Mouse (Mus musculus): ENCODE results near the gene Twist2.

Gene Twist2

DNA sequence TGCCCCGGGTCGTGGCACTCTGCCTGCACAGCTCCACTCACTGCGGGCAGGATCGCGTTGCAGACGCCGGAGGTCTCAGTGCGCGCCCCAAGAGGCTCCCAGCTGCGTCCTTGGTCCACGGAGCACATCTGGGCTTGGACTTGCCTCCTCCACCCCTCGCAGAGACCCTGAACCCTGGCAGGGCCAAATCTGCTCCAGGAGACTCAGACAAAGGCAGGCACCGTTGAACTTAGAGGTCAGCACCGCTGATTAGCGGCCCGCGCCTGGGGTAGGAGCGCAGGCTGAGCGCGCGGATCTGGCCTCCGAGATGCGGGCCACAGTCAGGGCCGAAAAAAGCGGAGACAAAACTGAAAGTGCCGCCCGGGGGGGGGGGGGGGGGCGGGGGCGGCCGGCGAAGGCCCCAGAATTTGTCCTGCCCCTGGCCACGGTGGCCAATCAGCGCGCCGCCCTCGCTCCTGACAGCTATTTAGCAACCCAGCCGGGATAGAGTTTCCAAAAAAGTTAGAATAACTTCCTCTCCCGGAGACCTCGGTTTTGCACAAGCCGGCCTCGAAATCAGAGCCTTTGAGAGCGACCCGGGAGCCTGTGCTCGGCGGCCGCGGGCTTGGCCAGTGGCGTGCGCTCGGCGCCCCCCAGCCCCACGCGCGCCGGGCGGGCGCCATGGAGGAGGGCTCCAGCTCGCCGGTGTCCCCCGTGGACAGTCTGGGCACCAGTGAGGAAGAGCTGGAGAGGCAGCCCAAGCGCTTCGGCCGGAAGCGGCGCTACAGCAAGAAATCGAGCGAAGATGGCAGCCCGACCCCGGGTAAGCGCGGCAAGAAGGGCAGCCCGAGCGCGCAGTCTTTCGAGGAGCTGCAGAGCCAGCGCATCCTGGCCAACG is at the start of gene Twist2:
TSS of gene Twist2 (plus strand) at position 495 of the 877 bp plus-strand sequence.
- DNase-seq (ENCODE audit: low read depth, low spot score) = no peak

DNA sequence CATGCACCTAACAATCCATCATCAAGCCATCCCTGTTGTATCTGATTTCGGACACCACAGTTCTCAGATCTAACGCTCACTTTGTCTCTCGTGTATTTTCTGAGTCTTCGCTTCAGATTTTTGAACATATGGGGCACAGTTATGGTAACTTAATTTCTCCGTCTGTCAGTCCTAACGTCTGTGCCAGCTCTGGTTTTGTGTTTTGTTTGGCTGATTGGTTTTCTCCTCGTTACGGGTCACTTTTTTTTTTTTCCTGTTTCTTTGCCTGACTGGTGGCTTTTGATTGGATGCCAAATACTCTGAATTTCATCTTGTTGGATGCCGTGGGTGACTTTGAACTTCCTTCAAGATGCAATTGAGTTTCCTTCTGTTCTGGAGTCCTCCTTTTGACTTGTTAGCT is 48.3 kb upstream of the Twist2 start:
- no peak for DNase-seq (ENCODE audit: low read depth, low spot score)

DNA sequence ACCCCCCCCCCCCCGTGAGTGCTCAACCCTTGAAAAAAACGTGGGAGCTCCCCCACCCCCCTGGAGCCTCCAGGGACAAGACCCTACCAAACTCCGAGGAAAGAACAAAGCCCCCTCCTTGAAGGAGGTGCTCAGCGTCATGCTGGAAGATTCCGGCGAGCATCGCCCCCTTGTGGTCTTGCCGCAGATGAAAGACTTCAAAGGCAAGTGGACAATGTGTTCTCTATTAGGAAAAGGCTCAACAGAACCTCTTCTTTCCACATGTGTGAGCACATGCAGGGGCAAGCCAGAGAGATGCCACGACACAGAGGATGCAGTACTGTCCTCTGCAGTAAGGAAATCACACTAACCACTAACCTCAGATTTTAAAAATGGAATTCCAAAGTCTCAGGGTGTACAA is 46.2 kb upstream of the Twist2 start:
- peak; percentile 68 for DNase-seq (ENCODE audit: low read depth, low spot score)

DNA sequence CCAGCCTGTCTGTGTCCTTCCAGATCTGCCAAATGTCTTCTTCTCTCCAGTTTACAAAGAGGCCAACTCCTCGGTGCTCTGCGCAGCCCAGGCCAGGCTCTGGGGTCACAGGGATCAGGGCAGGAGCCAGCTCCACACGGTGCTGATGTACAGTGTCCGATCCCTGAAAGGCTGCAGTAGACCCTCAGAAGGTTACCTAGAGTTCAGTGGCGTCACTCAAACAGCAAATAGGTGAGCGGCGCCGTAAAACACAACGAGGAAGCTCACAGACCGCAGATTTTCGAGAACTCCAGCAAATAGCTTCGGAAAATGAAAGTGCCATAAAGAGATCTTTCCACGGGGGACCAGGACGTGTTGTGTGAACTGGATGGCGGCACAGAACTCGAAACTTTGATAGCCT is 44.0 kb upstream of the Twist2 start:
- no peak for DNase-seq (ENCODE audit: low read depth, low spot score)

DNA sequence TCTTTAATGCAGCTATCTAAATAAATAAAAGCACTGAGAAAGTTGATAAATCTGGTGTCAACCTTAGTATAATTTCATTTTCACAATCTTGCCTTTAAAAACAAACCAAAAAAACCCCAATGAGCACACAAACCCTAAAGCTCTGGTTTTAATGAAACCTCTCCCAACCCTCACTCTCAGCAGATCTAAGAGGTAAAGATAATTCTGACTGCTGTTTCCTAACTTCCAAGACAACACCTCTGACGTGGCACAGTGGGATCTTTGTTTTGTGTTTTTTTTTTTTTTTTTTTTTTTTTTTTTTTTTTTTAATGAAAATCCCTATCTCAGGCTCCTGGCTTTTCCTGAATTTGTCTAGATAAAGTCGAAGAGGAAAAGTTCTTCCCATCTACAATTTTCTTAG is 43.1 kb upstream of the Twist2 start:
- no peak for DNase-seq (ENCODE audit: low read depth, low spot score)

DNA sequence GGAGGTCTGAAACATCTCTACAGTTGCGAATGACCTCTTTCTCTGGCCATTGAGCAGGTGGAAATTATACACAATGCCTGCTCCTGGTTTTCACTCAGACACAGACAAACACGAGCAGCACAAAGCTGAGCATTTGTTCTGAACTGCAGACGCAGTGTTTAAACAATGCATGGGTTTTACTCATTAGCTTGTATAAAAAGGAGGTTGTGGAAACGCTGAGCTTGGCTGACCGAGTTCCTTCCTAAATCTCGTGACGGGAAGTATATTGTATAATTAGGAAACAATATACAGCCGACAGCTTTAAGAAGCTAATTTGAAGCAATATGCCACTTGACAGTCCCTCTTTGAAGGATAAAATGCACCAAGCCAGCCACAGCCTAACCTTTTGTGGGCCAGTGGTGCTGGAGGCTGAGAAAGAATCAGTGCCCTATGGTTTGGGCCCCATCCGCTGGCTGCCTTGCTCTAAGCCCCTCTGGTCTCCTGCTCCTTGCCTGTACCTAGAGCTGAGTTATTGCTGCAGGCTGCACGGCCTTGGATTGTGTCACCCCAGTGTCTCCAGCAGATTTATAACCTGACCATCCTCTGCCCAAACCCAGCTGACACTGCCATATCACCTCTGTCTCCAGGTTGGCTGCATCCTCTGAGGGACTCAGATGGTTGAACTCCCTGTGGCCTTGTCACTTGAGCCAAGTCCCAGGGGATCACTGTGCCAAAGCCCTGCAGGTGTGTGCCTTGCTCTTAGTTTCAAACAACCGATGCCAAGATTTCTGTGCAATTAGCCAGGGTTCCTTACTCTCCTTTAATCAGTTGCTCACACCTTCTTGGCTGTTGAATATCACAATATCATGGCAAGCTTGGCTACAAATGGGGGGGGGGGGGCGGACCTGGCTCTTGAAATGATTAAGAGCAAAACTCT is 42.4 kb upstream of the Twist2 start:
- DNase-seq (ENCODE audit: low read depth, low spot score) = no peak

DNA sequence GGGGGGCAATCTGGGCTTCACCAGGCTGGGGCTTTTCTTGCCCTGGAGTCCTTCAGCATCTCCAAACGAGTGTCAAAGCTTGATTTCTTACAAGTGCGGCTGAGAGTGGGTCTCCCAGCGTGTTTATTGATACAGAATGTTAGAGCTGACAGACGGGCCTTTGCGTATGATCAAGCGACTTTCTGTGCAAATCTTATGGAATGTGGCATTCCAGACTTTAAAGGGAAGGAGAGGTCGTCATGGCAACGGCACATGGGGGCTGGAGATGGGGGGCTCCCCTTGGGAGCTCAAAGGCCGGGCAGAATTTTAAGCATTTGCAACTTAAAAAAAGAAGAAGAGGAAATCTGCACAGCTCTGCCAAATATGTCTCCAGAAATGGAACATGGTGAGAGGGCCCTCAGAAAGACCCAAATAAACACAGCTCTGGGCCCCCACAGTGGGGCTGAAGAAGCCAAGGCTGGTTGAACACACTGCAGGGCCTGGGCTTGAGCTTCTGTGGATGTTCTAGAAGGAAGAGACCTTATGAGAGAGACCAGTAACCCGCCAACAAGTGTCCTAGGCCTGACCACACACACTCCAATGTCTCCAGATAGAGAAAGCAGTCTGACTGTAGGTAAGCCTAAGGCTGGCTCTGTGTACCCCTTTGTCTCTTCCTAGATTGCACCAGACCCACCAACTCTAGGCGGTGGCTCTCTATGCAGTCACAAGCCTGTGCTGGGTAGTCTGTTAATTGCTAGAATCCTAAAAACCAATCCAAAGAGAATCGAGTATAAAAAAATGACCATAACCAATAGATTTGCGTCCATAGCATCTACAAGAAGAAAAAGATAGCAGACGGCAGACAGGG is 40.9 kb upstream of the Twist2 start:
- DNase-seq (ENCODE audit: low read depth, low spot score) = no peak

DNA sequence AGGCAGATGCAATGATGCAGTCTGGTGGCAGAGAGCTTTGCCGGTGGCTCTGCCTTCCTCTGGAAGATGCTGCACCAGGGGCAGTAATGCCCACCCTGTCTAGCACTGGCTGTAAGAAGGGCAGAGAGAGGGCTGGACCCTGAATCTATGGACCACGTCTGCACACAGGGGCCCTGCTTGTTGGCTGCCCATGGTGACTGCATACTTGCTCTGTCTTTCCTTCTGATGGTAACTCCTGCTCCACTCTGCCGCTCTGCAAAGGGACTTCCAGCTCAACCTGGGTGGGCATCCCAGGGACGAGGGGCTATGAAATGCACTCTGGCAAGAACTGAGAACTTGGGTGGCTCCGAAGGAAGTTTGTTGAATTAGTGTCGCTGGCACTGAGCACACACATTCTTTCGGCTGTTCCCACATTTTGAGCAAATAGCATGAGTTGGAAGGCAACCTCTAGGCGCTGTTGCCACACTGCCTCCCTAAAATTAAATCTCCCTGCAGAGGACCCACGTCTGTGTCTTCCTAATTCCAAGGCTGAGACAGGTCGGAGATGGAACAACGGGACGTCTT is 38.7 kb upstream of the Twist2 start:
- no peak for DNase-seq (ENCODE audit: low read depth, low spot score)

DNA sequence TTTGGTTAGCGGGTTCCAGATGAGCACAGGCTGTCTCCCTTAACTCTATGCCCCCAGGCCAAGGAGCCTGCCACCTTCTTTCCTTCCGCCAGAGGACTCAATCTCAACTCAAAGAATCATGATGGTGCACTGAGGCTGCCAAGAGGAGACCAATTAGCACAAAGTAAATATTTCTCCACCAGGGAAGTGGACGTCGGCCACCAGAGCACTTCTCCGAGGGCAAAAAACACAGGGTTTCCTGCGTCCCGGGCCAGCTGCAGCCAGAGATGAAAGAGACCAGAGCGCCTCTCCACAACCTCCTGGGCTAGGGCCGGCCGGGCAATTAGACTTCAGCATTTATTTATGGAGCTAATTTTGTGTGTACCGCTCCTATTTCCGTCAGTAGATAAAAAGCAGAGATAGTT is 31.0 kb upstream of the Twist2 start:
- no peak for DNase-seq (ENCODE audit: low read depth, low spot score)

DNA sequence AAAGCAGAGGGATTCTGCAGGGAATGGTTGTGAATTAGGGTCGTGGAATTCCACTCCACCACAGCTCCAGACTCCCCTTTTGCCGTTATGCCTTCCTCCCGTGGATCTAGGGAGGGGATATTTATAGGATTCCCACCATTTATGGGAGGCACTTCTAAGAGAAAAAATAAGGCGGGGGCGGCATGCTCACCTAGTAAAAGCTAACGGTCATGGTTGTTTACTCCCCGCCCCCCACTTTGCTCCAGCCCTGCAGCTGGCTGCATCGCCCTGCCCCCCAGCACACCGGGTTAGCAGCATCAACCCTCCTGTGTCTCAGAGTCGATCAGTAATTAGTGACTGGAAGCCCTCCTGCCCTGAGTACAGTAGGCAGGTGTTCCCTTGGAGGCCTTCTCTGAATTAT is 30.6 kb upstream of the Twist2 start:
- DNase-seq (ENCODE audit: low read depth, low spot score) = no peak

DNA sequence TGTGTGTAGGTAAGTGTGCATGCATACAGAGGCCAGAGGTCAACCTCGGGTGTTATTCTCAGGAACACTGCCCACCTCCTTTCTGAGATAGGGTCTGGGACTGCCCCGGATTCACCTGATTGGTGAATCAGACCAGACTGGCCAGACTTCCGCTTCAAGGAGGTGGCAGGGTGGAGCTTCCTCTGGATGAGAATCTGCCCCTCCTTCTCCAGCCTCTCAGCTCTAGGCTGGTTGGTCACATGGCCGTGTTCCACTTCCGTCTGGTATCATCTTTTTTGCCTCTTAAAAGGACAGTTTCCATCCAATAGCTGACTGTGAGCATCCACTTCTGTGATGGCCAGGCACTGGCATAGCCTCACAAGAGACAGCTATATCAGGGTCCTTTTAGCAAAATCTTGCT is 24.3 kb upstream of the Twist2 start:
- no peak for DNase-seq (ENCODE audit: low read depth, low spot score)

DNA sequence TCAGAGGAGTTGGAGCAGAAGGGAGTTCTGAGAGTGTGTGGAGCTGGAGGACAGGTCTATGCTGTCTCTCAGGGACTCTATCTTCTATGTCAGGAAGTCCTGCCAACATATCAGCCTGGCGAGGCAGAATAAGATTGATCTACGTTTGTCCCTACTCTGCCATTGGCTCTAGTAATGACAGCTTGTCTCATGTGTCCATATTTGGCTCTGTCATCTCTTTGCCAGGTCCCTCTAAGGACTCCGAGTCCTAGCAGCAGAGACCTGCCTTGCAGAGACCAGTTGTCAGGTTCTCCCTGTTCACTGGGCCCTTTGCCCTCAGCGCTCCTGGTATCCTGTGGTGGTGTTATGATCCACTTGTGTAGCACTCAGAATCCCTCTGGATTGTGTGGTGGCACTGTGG is 21.4 kb upstream of the Twist2 start:
- no peak for DNase-seq (ENCODE audit: low read depth, low spot score)

DNA sequence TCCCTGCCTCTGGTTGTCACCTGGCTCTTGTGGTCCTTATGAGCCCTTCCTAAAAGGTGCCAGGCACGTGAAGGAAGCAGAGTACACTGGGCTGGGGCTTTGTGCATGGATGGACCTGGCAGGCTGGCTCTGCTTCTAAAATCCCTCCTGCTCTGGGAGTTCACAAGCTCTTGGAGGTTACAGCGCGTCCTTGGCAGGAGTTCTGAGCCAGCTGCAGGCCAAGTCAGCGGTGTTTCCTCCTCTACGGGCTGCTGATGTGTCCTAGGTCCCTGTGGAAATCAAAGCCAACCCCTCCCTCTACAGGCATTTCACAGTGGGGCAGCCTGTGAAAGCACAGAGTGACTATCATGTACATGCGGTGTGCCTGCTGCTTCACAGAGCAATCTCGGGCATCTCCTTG is 20.1 kb upstream of the Twist2 start:
- no peak for DNase-seq (ENCODE audit: low read depth, low spot score)

DNA sequence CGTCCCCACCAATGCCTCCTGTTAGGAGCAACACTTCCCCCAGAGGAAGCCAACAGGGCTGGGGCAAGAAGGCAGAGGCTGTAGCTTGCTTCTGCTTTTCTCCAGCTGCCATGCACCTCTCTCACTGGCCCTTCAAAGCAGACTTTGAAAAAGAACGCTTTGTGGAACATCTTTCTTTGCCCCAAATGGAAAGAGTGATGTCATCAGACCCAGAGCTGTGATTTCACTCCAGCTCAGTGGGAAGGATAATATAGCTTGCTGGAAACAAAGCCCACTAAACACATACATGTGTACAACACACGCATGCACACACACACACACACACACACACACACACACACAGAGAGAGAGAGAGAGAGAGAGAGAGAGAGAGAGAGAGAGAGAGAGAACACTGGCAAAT is 17.1 kb upstream of the Twist2 start:
- DNase-seq (ENCODE audit: low read depth, low spot score) = no peak

DNA sequence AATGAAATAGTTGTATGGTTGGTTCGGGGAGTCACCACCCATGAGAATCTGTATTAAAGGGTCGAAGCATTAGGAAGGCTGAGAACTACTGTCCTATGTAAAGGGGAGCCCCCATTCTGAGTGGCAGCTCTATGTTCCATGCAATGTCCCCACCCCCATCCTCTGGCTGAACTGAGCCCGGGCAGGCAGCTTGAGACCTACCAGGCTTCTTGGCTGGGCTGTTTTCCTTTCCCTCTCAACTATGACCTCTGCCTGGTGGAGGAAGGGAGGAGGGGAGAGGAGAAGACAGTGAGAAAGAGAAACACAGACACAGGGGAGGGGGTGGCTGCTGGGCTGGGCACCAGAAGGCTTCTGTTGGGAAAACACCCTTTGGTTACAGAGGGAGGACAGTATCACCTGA is 1.9 kb upstream of the Twist2 start:
- DNase-seq (ENCODE audit: low read depth, low spot score) = no peak

DNA sequence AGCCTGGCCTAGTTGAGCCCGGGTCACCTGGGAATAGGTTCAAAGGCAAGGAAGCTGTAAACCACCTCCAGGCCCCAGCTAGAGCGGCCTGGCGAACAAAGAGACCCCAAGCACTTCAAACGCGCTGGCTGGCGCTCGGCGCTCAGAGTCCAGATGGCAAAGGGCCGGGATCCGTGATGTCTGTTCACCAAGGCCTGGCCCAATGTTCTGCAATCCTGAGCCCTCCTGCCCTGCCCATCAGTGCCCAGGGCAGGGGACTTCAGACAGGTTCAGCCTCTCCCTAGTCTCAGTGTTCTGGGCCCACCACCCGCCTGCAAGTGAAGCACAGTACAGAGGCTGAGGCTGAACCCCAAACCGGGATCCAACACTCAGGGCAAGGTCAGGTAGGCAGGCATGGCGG is 913 bp upstream of the Twist2 start:
- DNase-seq (ENCODE audit: low read depth, low spot score) = no peak

DNA sequence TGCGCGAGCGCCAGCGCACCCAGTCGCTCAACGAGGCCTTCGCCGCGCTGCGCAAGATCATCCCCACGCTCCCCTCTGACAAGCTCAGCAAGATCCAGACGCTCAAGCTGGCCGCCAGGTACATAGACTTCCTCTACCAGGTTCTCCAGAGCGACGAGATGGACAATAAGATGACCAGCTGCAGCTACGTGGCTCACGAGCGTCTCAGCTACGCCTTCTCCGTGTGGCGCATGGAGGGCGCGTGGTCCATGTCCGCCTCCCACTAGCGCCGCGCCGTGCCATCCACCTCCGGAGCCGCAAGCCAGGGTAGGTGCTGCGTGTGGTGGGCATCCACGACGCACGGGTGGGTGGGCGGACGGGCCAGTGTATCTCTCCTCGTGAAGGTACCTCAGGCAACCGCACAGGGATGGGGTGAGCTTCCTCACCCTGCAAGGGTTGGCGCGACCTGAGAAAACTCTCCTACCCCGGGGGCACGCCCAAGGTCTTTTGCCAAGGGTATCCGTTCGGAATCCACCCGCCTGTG is 644 bp downstream of the Twist2 start:
- DNase-seq (ENCODE audit: low read depth, low spot score) = no peak

DNA sequence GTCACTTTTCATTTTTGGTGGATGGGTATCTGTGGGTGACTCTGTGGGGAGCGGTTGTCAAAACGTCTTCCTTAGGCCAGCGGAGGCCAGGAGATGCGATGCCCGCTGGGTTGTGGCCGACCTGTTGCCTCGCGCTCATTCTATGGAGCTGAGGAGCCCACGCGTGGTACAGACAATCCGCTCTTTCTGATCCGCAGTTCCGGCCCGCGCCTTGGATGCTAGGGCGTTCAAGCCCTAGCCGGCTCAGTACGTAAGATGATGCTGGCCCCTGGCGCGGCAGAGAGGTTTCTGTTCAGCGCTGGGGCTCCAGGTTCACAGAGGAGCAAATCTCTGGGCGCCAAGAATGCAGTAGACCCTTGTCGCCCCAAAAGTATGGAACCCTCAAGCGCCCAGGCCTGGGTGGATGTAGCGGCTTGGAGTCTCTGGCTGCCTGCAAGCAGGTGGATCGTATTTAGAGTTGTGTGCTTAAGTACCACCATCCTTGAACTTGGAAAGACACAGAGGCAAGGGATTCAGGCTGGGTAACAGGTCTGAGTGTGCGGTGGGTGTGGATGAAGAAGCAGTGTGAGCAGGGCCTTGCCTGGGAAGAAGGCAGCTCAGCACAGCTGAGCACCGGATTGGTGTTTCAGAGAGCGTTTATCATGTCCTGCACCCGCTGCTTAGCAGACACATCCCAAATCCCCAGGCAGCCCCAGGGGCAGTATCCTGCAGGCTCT is 1.3 kb downstream of the Twist2 start:
- no peak for DNase-seq (ENCODE audit: low read depth, low spot score)

DNA sequence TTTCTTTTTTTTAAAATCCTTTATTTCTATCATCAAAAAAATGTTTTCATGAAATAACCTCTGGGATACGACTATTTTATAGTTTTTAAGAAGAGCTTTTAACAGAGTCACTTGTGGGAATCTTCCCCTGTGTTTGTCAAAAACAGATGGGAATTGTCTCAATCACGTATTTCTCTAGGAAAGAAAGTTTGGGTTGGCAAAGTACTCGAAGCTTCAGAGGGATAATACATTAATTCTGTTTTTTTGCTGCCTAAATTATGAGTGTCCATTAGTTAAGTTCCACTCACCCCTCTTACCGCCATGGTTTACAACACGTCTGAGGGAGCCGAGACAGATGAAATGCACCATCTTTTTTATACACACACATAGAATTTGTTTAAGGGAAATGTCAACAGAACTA is 2.2 kb downstream of the Twist2 start:
- DNase-seq (ENCODE audit: low read depth, low spot score) = no peak

DNA sequence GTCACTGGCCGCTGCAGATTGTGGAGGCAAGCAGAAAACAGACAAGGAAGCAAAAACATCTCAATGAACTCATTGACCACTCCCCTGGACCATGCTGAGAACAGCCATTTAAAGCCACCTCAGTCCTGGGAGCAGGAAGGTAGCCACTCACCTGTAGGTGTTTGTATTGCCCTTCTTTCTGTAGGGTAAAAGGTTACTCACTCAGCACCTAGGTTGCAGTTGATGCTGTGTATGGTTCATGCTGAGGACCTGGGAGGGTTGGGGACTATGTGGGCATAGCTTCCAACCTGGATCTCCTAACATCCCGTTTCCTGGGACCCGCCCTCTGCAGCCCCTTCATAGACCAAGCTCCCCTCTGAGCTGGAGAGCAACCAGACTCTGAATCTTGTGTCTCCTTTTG is 14.8 kb downstream of the Twist2 start:
- no peak for DNase-seq (ENCODE audit: low read depth, low spot score)

DNA sequence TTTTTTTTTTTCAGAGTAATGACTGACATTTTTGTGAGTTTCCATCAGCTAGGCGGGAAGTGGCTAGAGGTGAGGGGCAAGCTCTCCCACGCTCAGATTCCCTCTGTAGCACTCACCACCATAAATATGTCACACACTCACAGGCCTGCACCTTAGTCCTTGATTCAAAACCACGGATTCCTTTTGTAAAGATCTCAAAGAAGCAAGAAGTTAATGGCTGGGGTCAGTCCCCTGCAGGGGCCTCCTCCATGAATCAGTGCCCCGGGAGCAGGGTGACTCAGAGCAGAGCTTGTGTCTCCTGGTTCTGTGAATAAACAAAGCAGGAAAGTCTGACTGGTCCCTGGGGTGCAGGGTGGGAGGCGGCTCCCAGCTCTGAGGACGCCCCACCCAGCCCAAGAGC is 15.3 kb downstream of the Twist2 start:
- DNase-seq (ENCODE audit: low read depth, low spot score) = no peak
